Mouse (Mus musculus) lung, postnatal 25 days (tissue): Measurements from ENCODE around the gene Sell.

Source experiments
- DNase-seq: peaks from one replicate; pipeline ENCODE4 v3.0.0; 2022; ENCODE audit warnings: low spot score

Gene Sell

DNA sequence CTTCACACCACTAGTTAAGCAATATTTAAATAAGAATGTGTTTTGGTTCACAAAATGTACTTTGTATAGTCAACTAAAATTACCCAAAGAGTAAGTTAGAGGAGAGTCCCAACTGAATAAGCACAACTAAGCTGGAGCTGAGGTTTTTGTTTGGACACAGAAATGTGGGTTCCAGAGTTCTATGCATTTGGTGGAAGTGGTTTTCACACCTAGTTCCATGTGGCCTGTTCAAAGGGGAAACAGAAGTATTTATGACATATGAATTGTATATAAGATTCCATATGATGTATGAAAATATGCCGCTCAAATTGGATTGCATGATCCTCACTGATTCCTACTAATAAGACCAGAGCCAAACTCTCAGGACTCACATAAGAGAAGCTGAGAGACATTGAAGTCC, 13.6 kb downstream of the Sell start:
- DNase-seq, result no peak

DNA sequence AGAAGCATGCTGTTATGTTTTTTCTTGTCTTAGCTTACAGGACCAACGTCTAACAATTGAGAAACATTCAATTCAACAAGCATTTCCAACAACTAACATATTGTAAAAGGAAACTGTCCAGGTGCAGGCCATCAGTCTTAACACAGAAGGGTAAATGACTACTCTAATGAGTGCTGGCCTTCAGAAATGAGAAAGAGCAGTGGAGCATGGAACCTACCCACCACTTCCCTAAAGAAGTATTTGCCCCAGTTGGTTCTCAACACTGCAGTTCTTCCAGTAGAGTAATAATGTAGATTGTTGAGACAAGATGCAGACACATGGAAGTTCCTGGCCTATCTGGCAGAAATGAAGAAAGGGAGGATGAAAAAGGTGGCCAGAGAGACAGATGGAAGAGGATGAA, 14.7 kb downstream of the Sell start:
- DNase-seq, result no peak

DNA sequence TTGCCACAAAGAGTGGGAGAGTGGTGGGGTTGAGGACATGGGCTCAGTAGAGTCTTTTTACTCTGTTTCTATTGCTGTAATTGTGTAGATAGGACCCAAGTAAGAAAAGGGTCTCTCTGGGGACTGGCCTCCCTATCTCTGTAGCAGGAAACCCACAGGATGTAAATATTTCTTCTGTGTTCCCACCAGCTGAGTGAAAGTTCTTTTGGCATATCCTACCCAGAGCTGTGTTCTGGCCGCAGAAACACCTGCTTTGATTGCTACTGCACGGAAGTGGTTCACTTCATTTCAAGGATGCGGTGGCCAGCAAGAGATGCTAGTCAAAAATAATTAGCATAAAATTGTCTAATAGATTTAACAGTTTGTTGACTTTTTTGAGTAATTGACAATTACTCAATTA, 15.2 kb downstream of the Sell start:
- DNase-seq, result no peak

DNA sequence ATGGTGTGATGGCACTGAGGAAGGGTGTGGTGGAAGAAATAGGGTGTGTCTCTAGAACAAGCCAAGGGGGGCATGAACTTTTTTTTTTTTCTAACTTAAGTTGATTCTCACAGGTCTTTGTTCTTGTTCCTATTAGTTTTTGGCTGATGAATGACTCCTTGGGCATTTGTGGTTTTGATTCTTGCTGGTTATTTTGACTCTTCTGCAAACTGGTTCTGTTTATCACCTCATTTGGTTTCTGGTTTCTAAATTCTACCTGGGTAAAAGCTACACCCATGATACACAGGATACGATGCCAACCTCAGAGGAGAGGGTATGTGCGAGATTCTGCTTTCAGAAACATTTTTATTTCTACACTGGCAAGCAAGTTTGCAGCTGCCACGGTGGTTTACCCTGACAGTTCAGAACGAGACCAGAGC, 16.6 kb downstream of the Sell start:
- DNase-seq, result peak; percentile 54

DNA sequence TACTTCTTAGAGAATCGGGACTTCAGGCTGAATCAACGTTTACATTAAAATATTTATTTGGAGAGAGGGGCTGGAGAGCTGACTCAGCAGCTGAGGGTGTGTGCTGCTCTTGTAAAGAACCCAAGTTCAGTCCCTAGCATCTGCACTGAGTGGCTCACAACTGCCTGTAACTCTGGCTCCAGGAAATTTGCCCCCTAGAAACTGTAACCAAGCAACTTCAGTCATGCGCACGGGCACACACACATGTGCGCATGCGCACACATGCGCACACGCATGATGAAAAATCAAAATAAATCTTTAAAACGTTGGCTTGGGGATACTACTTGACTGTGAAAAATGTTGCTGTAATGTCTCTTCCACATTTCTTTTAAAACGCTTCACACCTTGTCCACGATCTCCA, 17.3 kb downstream of the Sell start:
- no peak for DNase-seq

DNA sequence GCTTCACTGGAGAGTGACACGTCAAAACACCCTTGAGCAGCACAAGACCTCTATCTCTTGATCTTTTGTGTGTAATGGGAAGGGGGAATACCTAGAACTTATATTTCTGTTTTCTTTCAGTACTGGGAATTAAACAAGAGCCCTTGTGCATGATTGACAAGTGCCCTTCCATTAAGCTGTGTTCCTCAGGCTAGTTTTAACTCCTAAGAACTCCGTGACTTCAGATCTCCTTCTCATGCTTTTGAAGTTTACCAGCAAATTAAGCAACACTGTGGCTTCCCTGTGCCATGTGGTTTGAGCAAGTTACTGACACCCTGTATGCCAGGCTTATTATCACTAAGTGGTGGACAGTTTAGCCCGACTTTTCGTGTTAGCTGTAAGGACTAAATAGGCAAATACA, 21.3 kb downstream of the Sell start:
- DNase-seq, result no peak

DNA sequence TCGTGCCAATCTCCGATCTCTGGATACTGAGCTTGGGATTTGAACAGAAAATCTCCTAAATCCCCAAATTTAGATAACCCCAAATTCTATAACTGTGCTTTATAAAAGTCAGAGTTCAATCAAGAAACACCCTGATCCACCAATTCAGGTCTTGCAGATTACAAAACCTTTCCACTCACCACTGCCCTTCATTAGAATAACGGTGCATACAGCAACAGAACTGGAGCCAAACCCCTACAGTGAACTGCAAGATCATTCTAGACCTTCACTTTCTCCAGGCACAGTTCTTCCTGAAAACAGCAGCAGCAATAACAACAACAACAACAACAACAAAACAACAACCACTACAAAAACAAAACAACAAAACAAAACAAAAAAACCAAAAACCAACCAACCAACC, 25.0 kb downstream of the Sell start:
- no peak for DNase-seq

DNA sequence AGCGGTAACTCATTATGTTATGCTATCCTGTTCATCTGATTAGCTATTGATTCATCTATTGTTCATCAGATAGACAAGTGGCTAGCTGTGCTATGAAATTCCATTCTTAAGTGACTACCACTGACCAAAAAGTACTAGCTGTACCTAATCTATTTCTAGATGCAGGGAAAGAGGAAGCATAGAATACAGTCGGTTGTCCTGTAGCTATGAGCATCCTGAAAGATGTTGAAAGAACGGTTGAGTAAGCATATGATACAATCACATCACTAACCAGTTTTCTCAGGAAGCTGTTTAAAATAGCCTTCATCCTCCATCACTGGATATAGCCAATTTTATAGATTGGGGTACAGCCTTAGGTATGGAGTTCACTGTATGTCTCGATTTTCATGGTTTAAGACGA, 26.1 kb downstream of the Sell start:
- no peak for DNase-seq

DNA sequence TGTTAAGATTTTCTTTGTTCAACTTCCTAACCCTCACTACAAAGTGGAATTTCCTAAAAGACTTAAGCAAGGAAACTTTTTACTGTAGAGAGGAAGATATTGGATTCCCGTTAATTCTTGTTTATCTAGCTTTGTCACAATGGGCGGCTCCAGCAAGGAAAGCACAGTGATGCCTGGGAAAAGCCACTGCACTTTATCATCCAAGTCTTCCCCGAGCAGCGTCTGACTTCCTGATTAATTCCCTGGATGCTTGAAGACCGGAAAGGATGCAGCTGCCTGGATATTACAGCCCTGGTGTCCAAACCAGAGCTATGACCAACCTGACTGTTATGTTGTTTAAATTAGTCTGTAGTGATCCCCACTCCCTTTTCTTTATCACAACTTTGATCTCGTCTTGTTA, 35.0 kb downstream of the Sell start:
- DNase-seq, result no peak

DNA sequence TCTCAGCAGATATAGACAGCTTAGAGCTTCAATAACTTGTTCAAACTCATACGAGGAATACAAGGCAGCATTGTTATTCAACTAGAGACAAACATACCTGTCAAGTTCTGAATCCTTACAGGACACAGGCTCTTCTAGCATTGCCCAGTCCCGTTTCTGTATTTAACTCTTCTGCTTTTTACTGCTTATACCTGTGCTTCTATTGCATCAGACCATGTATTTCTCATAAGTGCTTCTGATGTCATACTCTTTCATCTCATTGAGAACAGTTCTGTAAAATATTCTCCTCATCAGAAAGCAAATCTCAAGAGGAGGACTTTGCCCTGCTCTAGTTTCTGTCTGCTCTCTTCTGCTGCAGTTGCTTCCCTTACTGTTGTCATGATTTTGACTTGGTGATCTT, 36.1 kb downstream of the Sell start:
- no peak for DNase-seq

DNA sequence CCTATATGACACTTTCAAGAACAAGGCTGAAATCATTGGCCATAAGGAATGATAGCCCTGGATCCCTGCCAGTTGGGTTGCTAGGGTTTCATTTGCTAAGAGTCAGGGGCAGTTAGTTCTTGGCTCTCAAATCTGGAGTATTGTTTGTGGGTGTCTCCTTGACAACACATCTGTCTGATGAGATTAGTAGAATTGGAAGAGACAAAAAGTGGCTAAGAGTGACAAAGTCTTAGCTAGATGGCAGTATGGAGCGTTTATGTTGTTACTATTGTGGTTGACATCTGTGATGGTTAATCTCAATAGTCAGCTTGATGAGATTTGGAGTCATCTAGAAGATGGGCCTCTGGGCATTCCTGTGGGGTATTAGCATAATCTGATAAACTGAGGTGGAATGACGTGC, 36.6 kb downstream of the Sell start:
- no peak for DNase-seq

DNA sequence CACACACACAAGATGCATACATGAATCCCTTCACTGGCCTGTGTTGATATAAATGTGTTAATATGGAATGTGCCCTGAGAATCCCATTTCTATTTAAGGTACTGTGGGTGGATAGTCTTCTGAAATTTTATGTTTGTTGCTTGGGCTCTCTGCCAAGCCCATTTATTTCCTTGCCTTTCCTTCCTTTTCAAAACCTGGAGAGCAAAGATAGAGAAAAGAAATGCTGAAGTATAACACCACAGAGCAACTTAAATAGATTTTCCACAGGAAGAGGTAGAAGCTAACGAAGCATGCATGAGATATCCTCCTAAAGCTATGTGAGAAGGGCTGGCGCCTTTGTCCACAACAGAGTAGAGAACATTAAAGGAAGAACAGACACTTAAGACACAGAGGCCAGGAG, 48.0 kb downstream of the Sell start:
- DNase-seq, result no peak

DNA sequence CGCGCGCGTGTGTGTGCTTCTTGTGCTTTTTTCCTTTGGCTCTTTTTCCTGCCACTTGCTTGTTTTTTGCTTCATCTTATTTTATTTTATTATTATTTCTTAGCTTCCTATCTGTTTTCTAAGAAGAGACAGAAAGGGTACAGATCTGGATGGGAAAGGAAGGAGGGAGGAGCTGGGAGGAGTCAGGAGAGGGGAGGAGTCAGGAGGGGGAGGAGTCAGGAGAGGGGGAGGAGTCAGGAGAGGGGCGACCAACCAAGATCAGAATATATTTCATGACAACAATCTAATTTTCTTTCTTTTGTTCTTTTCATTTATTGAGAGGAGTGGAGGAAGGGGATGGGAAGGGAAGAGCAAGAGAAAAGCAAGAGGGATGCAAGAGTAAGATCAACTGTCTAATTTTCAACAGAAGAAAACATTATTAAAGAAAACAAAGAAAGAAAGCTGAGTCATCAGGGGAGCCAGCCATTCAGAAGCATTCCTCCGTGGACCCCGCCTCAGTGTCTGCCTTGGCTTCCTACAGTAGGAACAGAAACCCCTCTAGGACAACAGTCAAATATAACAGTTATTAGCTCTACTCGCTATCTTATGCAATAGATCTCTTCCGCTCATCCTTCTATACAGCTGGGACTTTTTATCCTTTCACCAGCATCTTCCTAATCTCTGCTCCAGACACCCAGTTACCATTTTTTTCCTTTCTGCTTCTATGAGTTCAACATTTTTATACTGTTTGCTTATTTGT, 49.0 kb downstream of the Sell start:
- DNase-seq, result no peak

DNA sequence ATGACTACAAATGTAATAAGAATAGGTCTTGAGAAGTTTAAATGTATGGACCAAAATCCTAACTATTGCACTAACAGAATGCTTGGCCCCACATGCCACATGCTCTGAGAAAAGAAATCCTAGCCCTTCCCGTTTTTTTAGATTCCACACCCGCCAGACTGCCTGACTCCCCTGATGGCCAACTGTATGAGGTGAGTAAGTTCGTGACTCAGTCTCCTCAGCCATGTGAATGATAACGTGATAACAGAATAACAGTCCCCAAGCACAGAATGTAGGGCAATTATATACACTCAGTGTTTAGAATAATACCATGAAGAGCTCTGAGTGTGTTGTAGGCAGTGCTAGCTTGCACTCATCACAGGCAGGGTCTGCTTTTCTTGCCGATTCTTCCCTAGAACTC, 52.5 kb downstream of the Sell start:
- no peak for DNase-seq

DNA sequence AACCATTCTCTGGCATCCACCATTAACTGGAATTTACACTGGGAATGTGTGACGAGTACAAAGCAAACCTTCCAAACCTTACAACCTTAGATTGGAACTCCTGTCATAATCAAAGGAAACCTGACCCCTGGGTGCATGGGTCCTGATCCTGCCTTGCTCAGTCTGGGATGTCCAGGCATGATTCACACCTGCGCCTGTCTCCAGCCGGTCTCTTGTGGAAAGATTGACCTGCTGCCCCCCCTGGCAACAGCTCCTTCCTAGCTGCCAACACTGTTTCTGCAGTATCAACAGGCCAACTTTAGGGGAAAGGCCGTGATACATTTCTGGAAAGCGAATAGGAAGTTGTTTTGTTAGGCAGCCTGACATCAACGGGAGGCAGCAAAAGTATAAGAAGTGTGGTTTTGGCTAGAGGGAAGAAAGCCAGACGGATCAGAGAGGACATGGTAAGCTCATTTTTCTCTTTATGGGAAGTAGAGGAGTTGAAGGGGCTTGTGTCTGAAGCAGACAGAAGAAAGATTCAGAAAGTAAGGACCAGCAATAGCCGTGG, 53.2 kb downstream of the Sell start, which contains the start of gene Selp:
Selp (plus strand) TSS at position 318 of the 547 bp plus-strand sequence.
- no peak for DNase-seq

DNA sequence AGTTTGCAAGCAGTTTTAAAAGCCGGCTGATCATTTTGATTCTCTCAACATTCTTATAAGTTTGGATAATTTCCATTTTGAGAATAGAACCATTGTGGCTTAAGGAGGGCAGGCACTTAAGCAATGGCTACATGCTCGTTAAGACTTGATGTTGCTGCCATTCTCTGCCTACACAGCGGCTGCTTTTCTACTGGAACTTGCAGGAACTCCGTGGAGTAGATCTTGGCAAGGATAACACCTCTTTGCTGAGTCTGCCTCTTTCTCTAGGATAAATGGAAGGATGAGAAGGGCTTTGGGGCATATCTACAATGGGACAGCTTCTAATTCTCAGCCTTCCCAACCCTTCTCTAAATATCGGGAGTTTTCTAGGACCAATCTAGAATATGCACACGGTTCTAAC, 53.9 kb downstream of the Sell start:
- no peak for DNase-seq

DNA sequence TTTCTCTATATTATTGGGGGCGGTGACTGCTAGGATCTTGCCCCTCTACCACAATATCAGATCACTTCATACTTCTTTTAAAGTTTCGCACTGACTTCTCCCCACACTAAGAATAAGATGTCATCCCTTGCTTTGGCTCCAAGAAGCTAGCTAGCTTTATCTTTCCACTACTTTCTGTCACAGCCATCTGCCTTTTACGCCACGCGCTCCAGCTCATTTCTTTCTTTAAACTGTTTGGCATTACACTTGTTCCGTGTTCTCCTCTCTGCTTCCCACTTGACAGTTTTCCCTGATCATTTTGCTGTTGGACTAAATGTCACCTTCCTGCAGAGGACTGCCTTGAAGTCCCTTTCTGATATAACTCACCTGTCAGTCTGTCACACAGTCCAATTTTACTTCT, 56.1 kb downstream of the Sell start:
- DNase-seq, result no peak

DNA sequence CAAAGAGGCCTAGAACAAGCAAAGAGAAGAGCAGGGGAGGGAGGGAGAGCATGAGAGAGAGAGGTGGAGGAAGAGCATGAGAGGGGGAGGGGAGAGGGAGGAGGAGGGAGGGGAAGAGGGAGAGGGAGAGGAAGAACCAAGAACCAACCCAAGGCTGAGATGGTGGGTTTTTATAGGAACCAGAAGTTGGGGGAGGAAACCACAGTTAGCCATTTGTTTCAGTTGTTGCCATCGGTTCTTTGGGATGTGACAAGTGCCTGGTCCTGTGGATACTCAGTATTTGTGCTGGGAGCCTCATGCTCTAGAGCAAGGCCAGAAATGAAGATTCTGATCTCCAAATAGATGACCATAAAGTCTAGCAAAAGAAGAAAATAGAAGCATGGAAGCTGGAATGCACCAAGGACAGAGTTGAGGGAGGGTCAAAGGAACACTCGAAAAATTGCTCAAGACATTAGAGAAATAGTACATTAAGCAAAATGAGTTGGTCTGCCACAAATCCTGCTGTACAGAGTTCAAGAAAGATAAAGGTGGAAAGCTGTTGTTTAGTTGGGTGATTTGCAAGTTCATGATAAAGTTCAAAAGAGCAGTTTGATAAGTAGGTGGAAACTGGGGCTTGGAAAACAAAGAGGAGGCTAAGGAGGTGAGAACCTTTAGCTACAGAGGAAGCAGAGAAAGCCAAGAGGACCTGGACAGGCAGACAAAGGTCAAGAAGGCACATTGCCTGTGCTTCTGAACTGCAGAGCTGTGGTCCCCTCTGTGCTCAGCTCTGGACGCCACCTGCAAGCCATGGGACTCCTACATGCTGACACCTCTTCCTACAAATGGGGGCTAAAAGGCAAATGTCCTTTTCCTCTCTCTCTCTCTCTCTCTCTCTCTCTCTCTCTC, 58.4 kb downstream of the Sell start:
- DNase-seq, result no peak

DNA sequence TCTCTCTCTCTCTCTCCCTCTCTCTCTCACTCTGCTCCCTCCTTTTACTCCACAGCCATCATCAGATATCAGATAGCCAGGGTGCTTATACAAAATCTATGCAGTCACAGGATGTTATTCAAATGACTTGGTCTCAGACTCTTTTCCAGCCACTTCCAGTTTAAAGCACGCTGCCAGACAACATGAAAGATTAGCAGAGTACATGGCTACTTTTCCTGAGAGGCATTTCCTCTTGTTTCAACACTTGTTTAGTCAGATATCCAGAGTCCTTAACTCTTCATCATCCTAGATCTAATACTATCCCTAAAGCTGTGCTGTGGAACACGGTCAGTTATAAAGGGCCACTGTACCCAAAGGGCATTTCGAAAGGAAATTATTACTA, 59.0 kb downstream of the Sell start:
- DNase-seq, result no peak

DNA sequence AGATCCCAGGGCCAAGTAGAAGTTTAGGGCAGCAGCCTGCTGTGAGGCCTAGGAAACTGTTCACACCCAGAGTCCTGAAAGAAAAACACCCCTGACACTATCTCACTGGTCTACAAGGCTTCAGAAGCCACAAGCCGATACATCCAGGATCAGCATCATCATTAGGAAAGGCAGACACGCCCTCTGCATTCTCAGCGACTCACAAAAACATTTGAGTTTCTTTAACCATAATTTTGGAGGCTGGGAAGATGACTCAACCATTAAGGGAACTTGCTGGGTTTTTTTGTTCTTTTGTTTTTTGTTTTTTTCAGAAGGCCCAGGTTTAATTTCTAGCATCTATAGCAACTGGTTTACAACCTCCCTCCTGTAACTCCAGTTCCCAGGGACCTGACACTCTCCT, 62.1 kb downstream of the Sell start:
- DNase-seq, result no peak

DNA sequence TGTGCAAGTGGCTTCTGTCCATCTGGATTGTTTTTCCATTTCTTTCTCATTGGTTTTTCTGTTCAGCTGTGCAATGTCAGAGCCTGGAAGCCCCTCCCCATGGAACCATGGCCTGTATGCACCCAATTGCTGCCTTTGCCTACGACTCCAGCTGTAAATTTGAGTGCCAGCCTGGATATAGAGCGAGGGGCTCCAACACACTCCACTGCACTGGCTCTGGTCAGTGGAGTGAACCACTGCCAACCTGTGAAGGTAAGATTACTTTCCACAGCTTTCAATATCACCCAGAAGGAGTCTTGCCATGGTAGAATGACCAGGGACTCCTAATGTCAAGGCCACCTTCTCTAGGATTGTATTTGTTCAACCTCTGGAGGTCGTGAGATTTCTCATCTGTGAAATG, 68.2 kb downstream of the Sell start:
- no peak for DNase-seq

DNA sequence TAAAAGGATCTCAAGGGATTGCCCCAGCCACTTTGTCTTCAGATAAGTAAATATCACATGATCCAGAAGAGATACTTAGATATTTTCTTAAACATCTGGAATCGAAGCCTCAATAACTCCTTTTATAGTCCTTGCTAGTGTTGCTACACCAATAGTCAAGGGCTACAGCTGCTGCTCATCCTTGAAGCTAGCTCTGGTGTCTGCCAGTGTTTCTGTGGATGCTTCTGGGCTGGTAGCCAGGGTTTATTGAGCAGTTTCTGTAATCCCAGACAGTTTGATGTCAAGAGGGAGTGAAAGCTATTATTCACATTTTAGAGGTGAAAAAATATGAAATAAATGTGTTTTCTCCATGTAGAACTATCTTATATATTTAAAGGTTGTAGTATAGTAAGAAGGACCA, 70.8 kb downstream of the Sell start:
- DNase-seq, result no peak
